Mouse (Mus musculus) testis, adult 2 months (tissue): ENCODE measurements around the gene Cd300lf. TPM values are rescaled to one million over a fixed set of nuclear protein-coding genes. Genes with fewer than 3 reads are reported as not detected.

Source experiments
- H3K27ac ChIP-seq: fragments of 200-500 bp; 2 replicates; pipeline ENCODE4 v1.5.1; 2012; ENCODE audit warnings: low read depth, low read length; ENCODE audit not compliant: control insufficient read depth, insufficient read depth
- H3K27me3 ChIP-seq: fragments of 200-500 bp; 2 replicates; pipeline ENCODE4 v1.6.1; 2012; ENCODE audit warnings: mild to moderate bottlenecking, low read length, moderate library complexity; ENCODE audit not compliant: control insufficient read depth, insufficient read depth
- H3K36me3 ChIP-seq: fragments of 200-500 bp; 2 replicates; pipeline ENCODE4 v1.6.1; 2012; ENCODE audit warnings: mild to moderate bottlenecking, low read length; ENCODE audit not compliant: control insufficient read depth, insufficient read depth
- H3K4me1 ChIP-seq: fragments of 200-500 bp; 2 replicates; pipeline ENCODE4 v1.6.1; 2012; ENCODE audit warnings: low read length; ENCODE audit not compliant: control insufficient read depth, insufficient read depth
- H3K4me3 ChIP-seq: fragments of 200-500 bp; 2 replicates; pipeline ENCODE4 v1.5.1; 2012; ENCODE audit warnings: low read depth, mild to moderate bottlenecking, low read length, moderate library complexity, mixed read lengths; ENCODE audit not compliant: control insufficient read depth
- CTCF ChIP-seq: fragments of 200-500 bp; IDR thresholded peaks from 2 replicates; pipeline ENCODE4 v1.5.1; 2012; ENCODE audit warnings: low read depth, mild to moderate bottlenecking, inconsistent platforms, low read length, moderate library complexity; ENCODE audit not compliant: control insufficient read depth, insufficient read depth, insufficient replicate concordance
- POLR2A ChIP-seq: fragments of 200-500 bp; IDR thresholded peaks from 2 replicates; pipeline ENCODE4 v1.6.1; 2012; ENCODE audit warnings: low read depth, mild to moderate bottlenecking, inconsistent platforms, low read length, moderate library complexity; ENCODE audit not compliant: control insufficient read depth
- polyA plus RNA-seq: library from polyadenylated mRNA; depleted of rRNA; stranded (reverse); fragments of >200 nt; gene quantifications from 2 replicates; pipeline ENCODE4 v1.2.3, GENCODE M21; 2012

The Cd300lf gene
- polyA plus RNA-seq, 1 experiment: 0.09 TPM

- Histone ChIP-seq H3K27ac (no peak overlapping the region), H3K36me3 (no peaks in the 10 kb centered on the region), H3K4me3 (no peak overlapping the region), H3K27me3 (no peaks in the 10 kb centered on the region), H3K4me1 (no peaks in the 10 kb centered on the region)
- TF ChIP-seq CTCF: no peak
- no peak for TF ChIP-seq POLR2A
Observed at GRCm38 (mm10) chr11:115128483-115128882, 5.3 kb downstream of the Cd300lf start.

GRCm38 (mm10) chr11:115119409-115119808 is 14.4 kb downstream of the Cd300lf start:
- H3K4me3 ChIP-seq: no peak overlapping the region
- H3K27ac ChIP-seq: no peak overlapping the region
- H3K4me1 ChIP-seq: peaks cover 5% of the 10 kb centered on the region; the same call in 1 of the 2 replicates
- H3K27me3 ChIP-seq: no peaks in the 10 kb centered on the region
- no peaks in the 10 kb centered on the region for H3K36me3 ChIP-seq
- TF ChIP-seq CTCF (no peak), POLR2A (no peak)

GRCm38 (mm10) chr11:115112196-115112595 is 21.6 kb downstream of the Cd300lf start:
- H3K4me3 ChIP-seq: no peak overlapping the region
- peaks cover 5% of the 10 kb centered on the region; the same call in 1 of the 2 replicates for H3K4me1 ChIP-seq
- H3K27me3 ChIP-seq: no peaks in the 10 kb centered on the region
- H3K27ac ChIP-seq: no peak overlapping the region
- H3K36me3 ChIP-seq: no peaks in the 10 kb centered on the region
- no peak for TF ChIP-seq CTCF
- TF ChIP-seq POLR2A: no peak

- Histone ChIP-seq H3K27me3 (no peaks in the 10 kb centered on the region), H3K4me3 (no peak overlapping the region), H3K27ac (no peak overlapping the region), H3K36me3 (no peaks in the 10 kb centered on the region), H3K4me1 (peaks cover 2% of the 10 kb centered on the region; the same call in 1 of the 2 replicates)
- no peak for TF ChIP-seq CTCF
- no peak for TF ChIP-seq POLR2A
Observed at GRCm38 (mm10) chr11:115110271-115110670, 23.5 kb downstream of the Cd300lf start.

GRCm38 (mm10) chr11:115108176-115108575 is 25.6 kb downstream of the Cd300lf start:
- H3K27ac ChIP-seq: no peak overlapping the region

GRCm38 (mm10) chr11:115107403-115107916 is 26.3 kb downstream of the Cd300lf start:
- Histone ChIP-seq H3K36me3 (no peaks in the 10 kb centered on the region), H3K27me3 (no peaks in the 10 kb centered on the region), H3K4me3 (no peak overlapping the region), H3K4me1 (peaks cover 4% of the 10 kb centered on the region; the same call in 1 of the 2 replicates), H3K27ac (no peak overlapping the region)
- TF ChIP-seq POLR2A (no peak), CTCF (no peak)

More at GRCm38 (mm10) chr11:115108176-115108575, 25.6 kb downstream of the Cd300lf start:
- peaks cover 4% of the 10 kb centered on the region; the same call in 1 of the 2 replicates for H3K4me1 ChIP-seq
- no peak for TF ChIP-seq CTCF
- TF ChIP-seq POLR2A: no peak
- no peaks in the 10 kb centered on the region for H3K36me3 ChIP-seq
- no peaks in the 10 kb centered on the region for H3K27me3 ChIP-seq
- H3K4me3 ChIP-seq: no peak overlapping the region

GRCm38 (mm10) chr11:115106638-115107037 is 27.2 kb downstream of the Cd300lf start:
- Histone ChIP-seq H3K27ac (no peak overlapping the region), H3K36me3 (no peaks in the 10 kb centered on the region), H3K4me1 (peaks cover 4% of the 10 kb centered on the region; the same call in 1 of the 2 replicates), H3K4me3 (no peak overlapping the region), H3K27me3 (no peaks in the 10 kb centered on the region)
- no peak for TF ChIP-seq CTCF
- TF ChIP-seq POLR2A: no peak
